Mouse (Mus musculus) stomach, embryonic 14.5 days (tissue): ENCODE results near the gene Gm156. TPM values are rescaled to one million over a fixed set of nuclear protein-coding genes. Genes with fewer than 3 reads are reported as not detected.

Experiments used
- ATAC-seq: fragments of 200-750 bp; cut with Nextera tagmentation; 2 replicates; pipeline ENCODE4 v1.8.0; 2017; ENCODE audit warnings: low read depth, moderate TSS enrichment; ENCODE audit not compliant: insufficient number of reproducible peaks, insufficient read depth, low FRiP score
- H3K27ac ChIP-seq: fragments of 300-500 bp; sonication (generic); 2 replicates; pipeline ENCODE4 v1.5.1; 2014; ENCODE audit warnings: mild to moderate bottlenecking, low read length, moderate library complexity, mixed read lengths
- H3K27me3 ChIP-seq: fragments of 300-500 bp; sonication (generic); 2 replicates; pipeline ENCODE4 v1.6.1; 2014; ENCODE audit warnings: low read length, control low read depth, mixed read lengths; ENCODE audit not compliant: control insufficient read depth, insufficient read depth
- H3K36me3 ChIP-seq: fragments of 300-500 bp; sonication (generic); 2 replicates; pipeline ENCODE4 v1.6.1; 2014; ENCODE audit warnings: mild to moderate bottlenecking, control low read depth, low read length, moderate library complexity, mixed read lengths; ENCODE audit not compliant: control insufficient read depth, insufficient read depth
- H3K4me1 ChIP-seq: fragments of 300-500 bp; sonication (generic); 2 replicates; pipeline ENCODE4 v1.6.1; 2014; ENCODE audit warnings: low read length, control low read depth, mixed read lengths; ENCODE audit not compliant: control insufficient read depth, insufficient read depth
- H3K4me2 ChIP-seq: fragments of 300-500 bp; sonication (generic); replicated peaks from 2 replicates; pipeline ENCODE4 v1.6.1; 2014; ENCODE audit warnings: low read depth, low read length, control low read depth
- H3K4me3 ChIP-seq: fragments of 300-500 bp; sonication (generic); 2 replicates; pipeline ENCODE4 v1.5.1; 2014; ENCODE audit warnings: low read depth, low read length, control low read depth
- H3K9ac ChIP-seq: fragments of 300-500 bp; sonication (generic); replicated peaks from 2 replicates; pipeline ENCODE4 v1.6.1; 2014; ENCODE audit warnings: low read depth, mild to moderate bottlenecking, control low read depth, low read length, moderate library complexity, mixed read lengths
- H3K9me3 ChIP-seq: fragments of 300-500 bp; sonication (generic); 2 replicates; pipeline ENCODE4 v1.6.1; 2016; ENCODE audit warnings: low read depth, low read length, control low read depth; ENCODE audit not compliant: control insufficient read depth
- WGBS: fragments of 180-500 bp; shearing (Covaris S2); extraction: QIAGEN DNeasy Blood & Tissue Kit; methylation state at CpG from one replicate; pipeline ENCODE4 v1.1.7; 2014; 5-methylcytosine and 5-hydroxymethylcytosine counted together
- polyA plus RNA-seq: library from polyadenylated mRNA; unstranded; fragments of >200 nt; fragmentation: Nextera tagmentation; extraction: Ambion mirVana; gene quantifications from 2 replicates; pipeline ENCODE4 v1.2.1, GENCODE M21; 2014

Gene Gm156
- polyA plus RNA-seq, 1 experiment from 2014 or later = not detected

- 88% methylated on average over 1 of the region's 1 CpGs for WGBS
- no peak for ATAC-seq
- Histone ChIP-seq H3K9ac (no peak overlapping the region), H3K36me3 (no peaks in the 10 kb centered on the region), H3K4me2 (no peak overlapping the region), H3K27me3 (no peaks in the 10 kb centered on the region), H3K27ac (no peak overlapping the region), H3K9me3 (no peaks in the 10 kb centered on the region), H3K4me3 (no peak overlapping the region), H3K4me1 (no peaks in the 10 kb centered on the region)
Observed at GRCm38 (mm10) chr6:129727237-129727636, 56.8 kb downstream of the Gm156 start.

DNA sequence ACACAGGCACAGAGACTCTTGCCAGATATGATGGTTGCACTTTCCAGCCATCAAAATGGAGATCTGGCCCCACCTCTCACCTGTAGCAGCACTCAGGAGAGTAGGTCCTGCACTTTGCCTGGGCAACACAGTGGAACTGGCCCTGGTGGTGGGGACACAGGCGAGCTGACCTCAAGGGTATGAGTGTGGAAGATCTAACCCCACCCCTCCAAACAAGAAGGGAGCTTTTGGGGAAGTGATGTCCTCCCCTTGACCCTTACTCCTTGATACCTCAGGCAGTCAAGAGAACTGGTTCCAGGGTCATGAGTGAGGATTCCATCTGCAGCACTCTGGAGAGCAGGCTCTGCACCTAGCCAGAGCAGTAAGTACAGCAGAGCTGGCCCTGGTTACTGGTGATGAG, 62.7 kb downstream of the Gm156 start:
- Histone ChIP-seq H3K4me1 (no peaks in the 10 kb centered on the region), H3K4me2 (no peak overlapping the region), H3K27ac (no peak overlapping the region), H3K4me3 (no peak overlapping the region), H3K9ac (no peak overlapping the region), H3K9me3 (no peaks in the 10 kb centered on the region), H3K27me3 (no peaks in the 10 kb centered on the region), H3K36me3 (no peaks in the 10 kb centered on the region)
- WGBS = 60% methylated on average over 1 of the region's 1 CpGs
- ATAC-seq = no peak

- Histone ChIP-seq H3K9ac (no peak overlapping the region), H3K4me3 (no peak overlapping the region), H3K9me3 (no peaks in the 10 kb centered on the region), H3K27ac (no peak overlapping the region), H3K36me3 (no peaks in the 10 kb centered on the region), H3K4me1 (no peaks in the 10 kb centered on the region), H3K27me3 (no peaks in the 10 kb centered on the region), H3K4me2 (no peak overlapping the region)
- 15% methylated on average over 3 of the region's 3 CpGs for WGBS
- no peak for ATAC-seq
Observed at GRCm38 (mm10) chr6:129720487-129720886, 63.6 kb downstream of the Gm156 start.

DNA sequence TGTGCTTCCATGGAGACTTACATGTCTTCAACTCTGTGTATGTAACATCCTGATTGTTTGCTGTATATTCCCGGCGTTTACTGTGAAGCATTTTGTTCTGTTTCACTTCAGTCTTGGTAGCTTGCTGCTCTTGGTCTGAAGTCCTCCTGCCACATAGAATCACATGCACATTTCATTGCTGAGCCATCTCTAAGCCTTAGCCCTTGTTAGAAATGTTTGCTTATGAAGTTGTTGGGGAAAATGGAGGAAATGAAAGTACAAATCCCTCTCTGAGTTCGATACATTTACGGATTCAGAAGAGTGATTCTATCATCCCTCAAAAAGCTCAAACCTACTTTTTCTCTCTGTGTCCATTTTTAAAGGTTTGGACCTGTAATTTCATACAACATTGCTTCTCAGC, 67.0 kb downstream of the Gm156 start, which contains the start of gene Klri1:
Klri1 (minus strand) TSS at position 101 of the 400 bp plus-strand sequence.
- H3K4me3 ChIP-seq = no peak within 1 kb of the TSS
- no peak within 1 kb of the TSS for H3K4me2 ChIP-seq
- H3K4me1 ChIP-seq = no peaks in the 10 kb centered on the region
- no peak within 1 kb of the TSS for H3K9ac ChIP-seq
- no peaks in the 10 kb centered on the region for H3K27me3 ChIP-seq
- H3K27ac ChIP-seq = no peak within 1 kb of the TSS
- WGBS = 82% methylated on average over 4 of the region's 4 CpGs
- H3K36me3 ChIP-seq = no peaks in the 10 kb centered on the region
- H3K9me3 ChIP-seq = no peaks in the 10 kb centered on the region
- no peak for ATAC-seq

Other genes with a start within 250 kb of the Gm156 start
- gene Klre1, start 206.4 kb downstream of the Gm156 start, polyA plus RNA-seq = not detected in 2 replicates
- gene Klrd1, start 192.5 kb downstream of the Gm156 start, polyA plus RNA-seq = 0.29 and 0.69 TPM in 2 replicates
- 0.12 TPM in 1 of 2 replicates, not detected in the other for gene Klrk1, start 160.4 kb downstream of the Gm156 start, polyA plus RNA-seq
- not detected in 2 replicates for gene Klrc3, start 140.9 kb downstream of the Gm156 start, polyA plus RNA-seq
- gene Klrc2, start 123.6 kb downstream of the Gm156 start, polyA plus RNA-seq = not detected in 2 replicates
- gene Klrc1, start 105.3 kb downstream of the Gm156 start, polyA plus RNA-seq = not detected in 2 replicates
- not detected in 2 replicates for gene Klri1, start 67.1 kb downstream of the Gm156 start, polyA plus RNA-seq
- gene Klri2, start 43.8 kb downstream of the Gm156 start, polyA plus RNA-seq = not detected in 2 replicates
- not detected in 2 replicates for gene Gm17631, start 78.4 kb upstream of the Gm156 start, polyA plus RNA-seq
- gene Klra17, start 92.4 kb upstream of the Gm156 start, polyA plus RNA-seq = not detected in 2 replicates
- not detected in 2 replicates for gene Klra5, start 133.4 kb upstream of the Gm156 start, polyA plus RNA-seq
- not detected in 2 replicates for gene Klra6, start 242.7 kb upstream of the Gm156 start, polyA plus RNA-seq